Mouse (Mus musculus): Measurements from ENCODE around the gene Syne1. TPM values are rescaled to one million over a fixed set of nuclear protein-coding genes. Genes with fewer than 3 reads are reported as not detected.

Gene Syne1
- polyA plus RNA-seq, 1 experiment from 2014 or later, result 6.2 TPM

GRCm38 (mm10) chr10:5378969-5379368 lies 172.3 kb downstream of the Syne1 start:
- no peak overlapping the region for H3K4me3 ChIP-seq (ENCODE audit: low read depth, low read length)
- H3K36me3 ChIP-seq (ENCODE audit: insufficient read depth, low read length), result no peaks in the 10 kb centered on the region
- ATAC-seq (no peak), DNase-seq (ENCODE audit: low spot score) (no peak)
- H3K4me2 ChIP-seq (replicated peaks; ENCODE audit: low read depth, low read length), result no peak overlapping the region
- no peak overlapping the region for H3K9ac ChIP-seq (replicated peaks; ENCODE audit: low read depth)
- 58% methylated on average over 2 of the region's 2 CpGs for WGBS
- TF ChIP-seq CTCF (IDR thresholded peaks at IDR 0.05), result no peak
- TF ChIP-seq EP300 (IDR thresholded peaks at IDR 0.05), result no peak
- no peaks in the 10 kb centered on the region for H3K4me1 ChIP-seq (ENCODE audit: insufficient read depth, low read depth, low read length)
- no peaks in the 10 kb centered on the region for H3K27me3 ChIP-seq (replicated peaks; ENCODE audit: insufficient read depth, low read length)
- H3K27ac ChIP-seq (ENCODE audit: low read length), result no peak overlapping the region
- H3K9me3 ChIP-seq (ENCODE audit: low read length), result no peaks in the 10 kb centered on the region

GRCm38 (mm10) chr10:5369599-5369998 lies 181.7 kb downstream of the Syne1 start:
- Histone ChIP-seq H3K36me3 (ENCODE audit: insufficient read depth, low read length) (no peaks in the 10 kb centered on the region), H3K9ac (replicated peaks; ENCODE audit: low read depth) (no peak overlapping the region), H3K27ac (ENCODE audit: low read length) (no peak overlapping the region), H3K4me3 (ENCODE audit: low read depth, low read length) (no peak overlapping the region), H3K27me3 (replicated peaks; ENCODE audit: insufficient read depth, low read length) (no peaks in the 10 kb centered on the region), H3K4me2 (replicated peaks; ENCODE audit: low read depth, low read length) (no peak overlapping the region), H3K4me1 (ENCODE audit: insufficient read depth, low read depth, low read length) (no peaks in the 10 kb centered on the region), H3K9me3 (ENCODE audit: low read length) (no peaks in the 10 kb centered on the region)
- DNase-seq (ENCODE audit: low spot score) (no peak), ATAC-seq (no peak)
- whole genome bisulfite sequencing, result 58% methylated on average over 4 of the region's 4 CpGs
- TF ChIP-seq CTCF (IDR thresholded peaks at IDR 0.05), result no peak

GRCm38 (mm10) chr10:5368266-5368665 lies 183.0 kb downstream of the Syne1 start:
- DNase-seq (ENCODE audit: low spot score), result no peak
- no peak for TF ChIP-seq CTCF (IDR thresholded peaks at IDR 0.05)
- no peak for TF ChIP-seq EP300 (IDR thresholded peaks at IDR 0.05)
- H3K4me2 ChIP-seq (replicated peaks; ENCODE audit: low read depth, low read length), result no peak overlapping the region
- no peaks in the 10 kb centered on the region for H3K27me3 ChIP-seq (replicated peaks; ENCODE audit: insufficient read depth, low read length)
- 60% methylated on average over 6 of the region's 6 CpGs for WGBS
- H3K4me3 ChIP-seq (ENCODE audit: low read depth, low read length), result no peak overlapping the region
- no peak overlapping the region for H3K27ac ChIP-seq (ENCODE audit: low read length)
- no peak for ATAC-seq
- no peak overlapping the region for H3K9ac ChIP-seq (replicated peaks; ENCODE audit: low read depth)
- no peaks in the 10 kb centered on the region for H3K36me3 ChIP-seq (ENCODE audit: insufficient read depth, low read length)
- no peaks in the 10 kb centered on the region for H3K4me1 ChIP-seq (ENCODE audit: insufficient read depth, low read depth, low read length)
- H3K9me3 ChIP-seq (ENCODE audit: low read length), result no peaks in the 10 kb centered on the region

- Histone ChIP-seq H3K27me3 (replicated peaks; ENCODE audit: insufficient read depth, low read length) (no peaks in the 10 kb centered on the region), H3K36me3 (ENCODE audit: insufficient read depth, low read length) (no peaks in the 10 kb centered on the region), H3K4me3 (ENCODE audit: low read depth, low read length) (no peak overlapping the region; the same call in 1 of the 2 replicates), H3K9me3 (ENCODE audit: low read length) (no peaks in the 10 kb centered on the region), H3K27ac (ENCODE audit: low read length) (no peak overlapping the region), H3K9ac (replicated peaks; ENCODE audit: low read depth) (no peak overlapping the region), H3K4me2 (replicated peaks; ENCODE audit: low read depth, low read length) (peak overlapping the region; percentile 39; the same call in 1 of the 2 replicates), H3K4me1 (ENCODE audit: insufficient read depth, low read depth, low read length) (no peaks in the 10 kb centered on the region)
- 40% methylated on average over 12 of the region's 12 CpGs for whole genome bisulfite sequencing
- DNase-seq (ENCODE audit: low spot score), result peak; percentile 8
- no peak for ATAC-seq
- no peak for TF ChIP-seq CTCF (IDR thresholded peaks at IDR 0.05)
- TF ChIP-seq EP300 (IDR thresholded peaks at IDR 0.05), result no peak
Measured at GRCm38 (mm10) chr10:5367465-5368011, 183.7 kb downstream of the Syne1 start.

- Histone ChIP-seq H3K9me3 (ENCODE audit: low read length) (no peaks in the 10 kb centered on the region), H3K4me2 (replicated peaks; ENCODE audit: low read depth, low read length) (no peak overlapping the region), H3K27me3 (replicated peaks; ENCODE audit: insufficient read depth, low read length) (no peaks in the 10 kb centered on the region), H3K4me3 (ENCODE audit: low read depth, low read length) (no peak overlapping the region), H3K36me3 (ENCODE audit: insufficient read depth, low read length) (no peaks in the 10 kb centered on the region), H3K9ac (replicated peaks; ENCODE audit: low read depth) (no peak overlapping the region), H3K4me1 (ENCODE audit: insufficient read depth, low read depth, low read length) (no peaks in the 10 kb centered on the region), H3K27ac (ENCODE audit: low read length) (no peak overlapping the region)
- DNase-seq (ENCODE audit: low spot score) (no peak), ATAC-seq (no peak)
- TF ChIP-seq EP300 (IDR thresholded peaks at IDR 0.05), result no peak
- no peak for TF ChIP-seq CTCF (IDR thresholded peaks at IDR 0.05)
- WGBS, result 57% methylated on average over 7 of the region's 7 CpGs
Measured at GRCm38 (mm10) chr10:5360560-5360959, 190.7 kb downstream of the Syne1 start.

GRCm38 (mm10) chr10:5356614-5357013 lies 194.7 kb downstream of the Syne1 start:
- no peak overlapping the region for H3K4me3 ChIP-seq (ENCODE audit: low read depth, low read length)
- WGBS, result 86% methylated on average over 5 of the region's 5 CpGs
- H3K9me3 ChIP-seq (ENCODE audit: low read length), result no peaks in the 10 kb centered on the region
- H3K36me3 ChIP-seq (ENCODE audit: insufficient read depth, low read length), result no peaks in the 10 kb centered on the region
- TF ChIP-seq CTCF (IDR thresholded peaks at IDR 0.05), result no peak
- no peak for TF ChIP-seq EP300 (IDR thresholded peaks at IDR 0.05)
- H3K4me1 ChIP-seq (ENCODE audit: insufficient read depth, low read depth, low read length), result no peaks in the 10 kb centered on the region
- H3K27ac ChIP-seq (ENCODE audit: low read length), result no peak overlapping the region
- no peak for DNase-seq (ENCODE audit: low spot score)
- H3K27me3 ChIP-seq (replicated peaks; ENCODE audit: insufficient read depth, low read length), result no peaks in the 10 kb centered on the region
- H3K9ac ChIP-seq (replicated peaks; ENCODE audit: low read depth), result no peak overlapping the region
- no peak for ATAC-seq
- no peak overlapping the region for H3K4me2 ChIP-seq (replicated peaks; ENCODE audit: low read depth, low read length)

GRCm38 (mm10) chr10:5353390-5353789 lies 197.9 kb downstream of the Syne1 start:
- no peak overlapping the region for H3K9ac ChIP-seq (replicated peaks; ENCODE audit: low read depth)
- ATAC-seq, result no peak
- no peak overlapping the region for H3K27ac ChIP-seq (ENCODE audit: low read length)
- no peak for DNase-seq (ENCODE audit: low spot score)
- no peak for TF ChIP-seq EP300 (IDR thresholded peaks at IDR 0.05)
- no peak for TF ChIP-seq CTCF (IDR thresholded peaks at IDR 0.05)
- H3K4me2 ChIP-seq (replicated peaks; ENCODE audit: low read depth, low read length), result no peak overlapping the region
- no peak overlapping the region for H3K4me3 ChIP-seq (ENCODE audit: low read depth, low read length)
- H3K9me3 ChIP-seq (ENCODE audit: low read length), result no peaks in the 10 kb centered on the region
- no peaks in the 10 kb centered on the region for H3K27me3 ChIP-seq (replicated peaks; ENCODE audit: insufficient read depth, low read length)
- no peaks in the 10 kb centered on the region for H3K4me1 ChIP-seq (ENCODE audit: insufficient read depth, low read depth, low read length)
- 90% methylated on average over 1 of the region's 1 CpGs for WGBS
- no peaks in the 10 kb centered on the region for H3K36me3 ChIP-seq (ENCODE audit: insufficient read depth, low read length)
